Mouse (Mus musculus): ENCODE data around the gene Gm29776. TPM values are rescaled to one million over a fixed set of nuclear protein-coding genes. Genes with fewer than 3 reads are reported as not detected.

Gm29776 gene
- polyA plus RNA-seq, 1 experiment from 2014 or later = not detected

- no peak for DNase-seq (ENCODE audit: low spot score)
- Histone ChIP-seq H3K4me3 (no peak overlapping the region), H3K36me3 (peaks cover 90% of the 10 kb centered on the region), H3K4me1 (no peaks in the 10 kb centered on the region), H3K27me3 (ENCODE audit: low read depth, poor library complexity, severe bottlenecking) (no peaks in the 10 kb centered on the region), H3K27ac (replicated peaks) (no peak overlapping the region), H3K9me3 (replicated peaks) (no peaks in the 10 kb centered on the region)
- WGBS = 89% methylated on average over 4 of the region's 4 CpGs
These were observed 29.3 kb downstream of the Gm29776 start for GRCm38 (mm10) chr14:54669381-54669780.

GRCm38 (mm10) chr14:54664477-54665222 is 34.0 kb downstream of the Gm29776 start:
- Histone ChIP-seq H3K27ac (replicated peaks) (no peak overlapping the region), H3K9me3 (replicated peaks) (no peaks in the 10 kb centered on the region), H3K4me1 (no peaks in the 10 kb centered on the region), H3K27me3 (ENCODE audit: low read depth, poor library complexity, severe bottlenecking) (no peaks in the 10 kb centered on the region), H3K36me3 (peaks cover 97% of the 10 kb centered on the region), H3K4me3 (no peak overlapping the region)
- WGBS = 93% methylated on average over 10 of the region's 10 CpGs
- DNase-seq (ENCODE audit: low spot score) = no peak

- Histone ChIP-seq H3K9me3 (replicated peaks) (no peaks in the 10 kb centered on the region), H3K36me3 (peaks cover 100% of the 10 kb centered on the region), H3K27me3 (ENCODE audit: low read depth, poor library complexity, severe bottlenecking) (no peaks in the 10 kb centered on the region), H3K4me3 (no peak overlapping the region), H3K4me1 (no peaks in the 10 kb centered on the region), H3K27ac (replicated peaks) (no peak overlapping the region)
- DNase-seq (ENCODE audit: low spot score) = no peak
- 95% methylated on average over 2 of the region's 2 CpGs for WGBS
These were observed 38.6 kb downstream of the Gm29776 start for GRCm38 (mm10) chr14:54660009-54660408.

- Histone ChIP-seq H3K36me3 (peaks cover 84% of the 10 kb centered on the region), H3K4me1 (peaks cover 52% of the 10 kb centered on the region), H3K4me3 (peak overlapping the region; percentile 69), H3K27me3 (ENCODE audit: low read depth, poor library complexity, severe bottlenecking) (no peaks in the 10 kb centered on the region), H3K27ac (replicated peaks) (peak overlapping the region; percentile 92), H3K9me3 (replicated peaks) (no peaks in the 10 kb centered on the region)
- peak; percentile 90 for DNase-seq (ENCODE audit: low spot score)
- 0% methylated on average over 12 of the region's 12 CpGs for WGBS
These were observed 45.1 kb downstream of the Gm29776 start for GRCm38 (mm10) chr14:54653496-54653895.

- H3K4me1 ChIP-seq = peaks cover 54% of the 10 kb centered on the region
- H3K9me3 ChIP-seq (replicated peaks) = no peaks in the 10 kb centered on the region
- H3K27me3 ChIP-seq (ENCODE audit: low read depth, poor library complexity, severe bottlenecking) = no peaks in the 10 kb centered on the region
- H3K36me3 ChIP-seq = peaks cover 84% of the 10 kb centered on the region
- no peak for DNase-seq (ENCODE audit: low spot score)
- peak overlapping the region; percentile 69 for H3K4me3 ChIP-seq
- peak overlapping the region; percentile 92 for H3K27ac ChIP-seq (replicated peaks)
- under 1% methylated on average over 7 of the region's 7 CpGs for WGBS
These were observed 45.8 kb downstream of the Gm29776 start for GRCm38 (mm10) chr14:54652787-54653186.

- peaks cover 84% of the 10 kb centered on the region for H3K36me3 ChIP-seq
These were observed 47.1 kb downstream of the Gm29776 start for GRCm38 (mm10) chr14:54651556-54651955.

GRCm38 (mm10) chr14:54650621-54651454 is 47.8 kb downstream of the Gm29776 start:
- Histone ChIP-seq H3K27me3 (ENCODE audit: low read depth, poor library complexity, severe bottlenecking) (no peaks in the 10 kb centered on the region), H3K4me3 (peak overlapping the region; percentile 69), H3K4me1 (peaks cover 54% of the 10 kb centered on the region), H3K9me3 (replicated peaks) (no peaks in the 10 kb centered on the region), H3K36me3 (peaks cover 84% of the 10 kb centered on the region), H3K27ac (replicated peaks) (0 out of 2 replicates have a peak overlapping the region, but pooled peaks have one; percentile 33)
- peak; percentile 84 for DNase-seq (ENCODE audit: low spot score)
- 71% methylated on average over 23 of the region's 23 CpGs for WGBS

More at GRCm38 (mm10) chr14:54651556-54651955, 47.1 kb downstream of the Gm29776 start:
- Histone ChIP-seq H3K27me3 (ENCODE audit: low read depth, poor library complexity, severe bottlenecking) (no peaks in the 10 kb centered on the region), H3K4me1 (peaks cover 54% of the 10 kb centered on the region), H3K27ac (replicated peaks) (0 out of 2 replicates have a peak overlapping the region, but pooled peaks have one; percentile 33), H3K9me3 (replicated peaks) (no peaks in the 10 kb centered on the region), H3K4me3 (peak overlapping the region; percentile 69)
- 75% methylated on average over 4 of the region's 4 CpGs for WGBS
- DNase-seq (ENCODE audit: low spot score) = no peak

GRCm38 (mm10) chr14:54647900-54648299 is 50.7 kb downstream of the Gm29776 start:
- Histone ChIP-seq H3K4me3 (no peak overlapping the region), H3K36me3 (peaks cover 94% of the 10 kb centered on the region), H3K27me3 (ENCODE audit: low read depth, poor library complexity, severe bottlenecking) (no peaks in the 10 kb centered on the region), H3K27ac (replicated peaks) (no peak overlapping the region), H3K9me3 (replicated peaks) (no peaks in the 10 kb centered on the region), H3K4me1 (peaks cover 42% of the 10 kb centered on the region)
- no peak for DNase-seq (ENCODE audit: low spot score)
- 82% methylated on average over 4 of the region's 4 CpGs for WGBS

GRCm38 (mm10) chr14:54646898-54647636 is 51.6 kb downstream of the Gm29776 start:
- 95% methylated on average over 8 of the region's 8 CpGs for WGBS
- no peaks in the 10 kb centered on the region for H3K9me3 ChIP-seq (replicated peaks)
- H3K4me3 ChIP-seq = no peak overlapping the region
- H3K27me3 ChIP-seq (ENCODE audit: low read depth, poor library complexity, severe bottlenecking) = no peaks in the 10 kb centered on the region
- no peak for DNase-seq (ENCODE audit: low spot score)
- H3K36me3 ChIP-seq = peaks cover 99% of the 10 kb centered on the region
- H3K4me1 ChIP-seq = peaks cover 36% of the 10 kb centered on the region
- no peak overlapping the region for H3K27ac ChIP-seq (replicated peaks)

GRCm38 (mm10) chr14:54646455-54646854 is 52.2 kb downstream of the Gm29776 start:
- no peak for DNase-seq (ENCODE audit: low spot score)
- Histone ChIP-seq H3K4me1 (peaks cover 36% of the 10 kb centered on the region), H3K4me3 (no peak overlapping the region), H3K27ac (replicated peaks) (no peak overlapping the region), H3K27me3 (ENCODE audit: low read depth, poor library complexity, severe bottlenecking) (no peaks in the 10 kb centered on the region), H3K36me3 (peaks cover 94% of the 10 kb centered on the region), H3K9me3 (replicated peaks) (no peaks in the 10 kb centered on the region)
- WGBS = 95% methylated on average over 17 of the region's 17 CpGs

GRCm38 (mm10) chr14:54644294-54644693 is 54.3 kb downstream of the Gm29776 start:
- Histone ChIP-seq H3K36me3 (peaks cover 75% of the 10 kb centered on the region), H3K27me3 (ENCODE audit: low read depth, poor library complexity, severe bottlenecking) (no peaks in the 10 kb centered on the region), H3K9me3 (replicated peaks) (no peaks in the 10 kb centered on the region), H3K4me1 (peaks cover 37% of the 10 kb centered on the region), H3K4me3 (no peak overlapping the region), H3K27ac (replicated peaks) (no peak overlapping the region)
- no peak for DNase-seq (ENCODE audit: low spot score)
- WGBS = 96% methylated on average over 9 of the region's 9 CpGs

- peaks cover 75% of the 10 kb centered on the region for H3K36me3 ChIP-seq
- no peaks in the 10 kb centered on the region for H3K27me3 ChIP-seq (ENCODE audit: low read depth, poor library complexity, severe bottlenecking)
- no peak for DNase-seq (ENCODE audit: low spot score)
- H3K9me3 ChIP-seq (replicated peaks) = no peaks in the 10 kb centered on the region
- 85% methylated on average over 2 of the region's 2 CpGs for WGBS
- H3K4me1 ChIP-seq = peaks cover 39% of the 10 kb centered on the region
- H3K27ac ChIP-seq (replicated peaks) = no peak overlapping the region
- H3K4me3 ChIP-seq = no peak overlapping the region
These were observed 55.6 kb downstream of the Gm29776 start for GRCm38 (mm10) chr14:54643011-54643410.
